Mouse (Mus musculus) heart, postnatal 0 days (tissue): ENCODE measurements around the gene Tcf25. TPM values are rescaled to one million over a fixed set of nuclear protein-coding genes. Genes with fewer than 3 reads are reported as not detected.

Experiments
- ATAC-seq: fragments of 200-750 bp; cut with Nextera tagmentation; 2 replicates; pipeline ENCODE4 v1.8.0; 2017; ENCODE audit warnings: low read depth, moderate number of reproducible peaks, moderate library complexity; ENCODE audit not compliant: insufficient read depth
- DNase-seq: peaks from one replicate; pipeline ENCODE4 v3.0.0-alpha.2; 2016; ENCODE audit warnings: low spot score
- H3K27ac ChIP-seq: fragments of 300-500 bp; sonication (generic); 2 replicates; pipeline ENCODE4 v1.5.1; 2014; ENCODE audit warnings: low read depth, mild to moderate bottlenecking
- H3K27me3 ChIP-seq: fragments of 300-500 bp; sonication (generic); 2 replicates; pipeline ENCODE4 v1.6.1; 2014; ENCODE audit warnings: low read length, mixed read lengths; ENCODE audit not compliant: control insufficient read depth, insufficient read depth
- H3K36me3 ChIP-seq: fragments of 300-500 bp; sonication (generic); replicated peaks from 2 replicates; pipeline ENCODE4 v1.6.1; 2014; ENCODE audit warnings: low read length, mixed read lengths; ENCODE audit not compliant: control insufficient read depth, insufficient read depth
- H3K4me1 ChIP-seq: fragments of 300-500 bp; sonication (generic); 2 replicates; pipeline ENCODE4 v1.6.1; 2014; ENCODE audit warnings: antibody characterized with exemption; ENCODE audit not compliant: control insufficient read depth, insufficient read depth
- H3K4me2 ChIP-seq: fragments of 300-500 bp; sonication (generic); 2 replicates; pipeline ENCODE4 v1.6.1; 2014; ENCODE audit warnings: low read depth, mild to moderate bottlenecking, low read length, moderate library complexity
- H3K4me3 ChIP-seq: fragments of 300-500 bp; sonication (generic); 2 replicates; pipeline ENCODE4 v1.5.1; 2014; ENCODE audit warnings: low read depth, low read length
- H3K9ac ChIP-seq: fragments of 300-500 bp; sonication (generic); replicated peaks from 2 replicates; pipeline ENCODE4 v1.6.1; 2014; ENCODE audit warnings: low read depth, low read length, mixed read lengths
- H3K9me3 ChIP-seq: fragments of 300-500 bp; sonication (generic); replicated peaks from 2 replicates; pipeline ENCODE4 v1.6.1; 2016; ENCODE audit warnings: low read length; ENCODE audit not compliant: control insufficient read depth
- CTCF ChIP-seq: IDR thresholded peaks from 2 replicates; pipeline ENCODE4 v1.5.1; 2016; ENCODE audit warnings: antibody characterized with exemption, control low read depth, low read depth
- EP300 ChIP-seq: IDR thresholded peaks from 2 replicates; pipeline ENCODE4 v1.6.1; 2016; ENCODE audit warnings: antibody characterized with exemption, low read depth
- WGBS: fragments of 180-500 bp; shearing (Covaris S2); extraction: QIAGEN DNeasy Blood & Tissue Kit; methylation state at CpG from one replicate; pipeline ENCODE4 v1.1.7; 2014; 5-methylcytosine and 5-hydroxymethylcytosine counted together
- polyA plus RNA-seq: library from polyadenylated mRNA; unstranded; fragments of >200 nt; fragmentation: Nextera tagmentation; extraction: Ambion mirVana; gene quantifications from 2 replicates; pipeline ENCODE4 v1.2.1, GENCODE M21; 2015
- total RNA-seq: library from RNA; depleted of rRNA; stranded (reverse); fragments of >200 nt; gene quantifications from 2 replicates; pipeline ENCODE4 v1.2.3, GENCODE M21; 2014; ENCODE audit warnings: low replicate concordance

The Tcf25 gene
- total and polyA plus RNA-seq, 2 experiments from 2014 or later, result 123 to 172 TPM

DNA sequence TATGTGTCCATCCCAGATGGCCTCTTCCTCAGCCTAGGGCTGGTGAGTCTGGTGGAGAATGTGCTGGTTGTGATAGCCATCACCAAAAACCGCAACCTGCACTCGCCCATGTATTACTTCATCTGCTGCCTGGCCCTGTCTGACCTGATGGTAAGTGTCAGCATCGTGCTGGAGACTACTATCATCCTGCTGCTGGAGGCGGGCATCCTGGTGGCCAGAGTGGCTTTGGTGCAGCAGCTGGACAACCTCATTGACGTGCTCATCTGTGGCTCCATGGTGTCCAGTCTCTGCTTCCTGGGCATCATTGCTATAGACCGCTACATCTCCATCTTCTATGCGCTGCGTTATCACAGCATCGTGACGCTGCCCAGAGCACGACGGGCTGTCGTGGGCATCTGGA is 34.1 kb downstream of the Tcf25 start:
- 81% methylated on average over 13 of the region's 13 CpGs for WGBS
- H3K27ac ChIP-seq, result no peak overlapping the region
- no peak overlapping the region for H3K4me3 ChIP-seq
- H3K9ac ChIP-seq, result no peak overlapping the region
- H3K27me3 ChIP-seq, result peaks cover 27% of the 10 kb centered on the region
- ATAC-seq (no peak), DNase-seq (no peak)
- H3K9me3 ChIP-seq, result no peaks in the 10 kb centered on the region
- TF ChIP-seq CTCF (no peak), EP300 (no peak)
- H3K4me1 ChIP-seq, result peaks cover 20% of the 10 kb centered on the region
- H3K4me2 ChIP-seq, result no peak overlapping the region
- H3K36me3 ChIP-seq, result peaks cover 8% of the 10 kb centered on the region

DNA sequence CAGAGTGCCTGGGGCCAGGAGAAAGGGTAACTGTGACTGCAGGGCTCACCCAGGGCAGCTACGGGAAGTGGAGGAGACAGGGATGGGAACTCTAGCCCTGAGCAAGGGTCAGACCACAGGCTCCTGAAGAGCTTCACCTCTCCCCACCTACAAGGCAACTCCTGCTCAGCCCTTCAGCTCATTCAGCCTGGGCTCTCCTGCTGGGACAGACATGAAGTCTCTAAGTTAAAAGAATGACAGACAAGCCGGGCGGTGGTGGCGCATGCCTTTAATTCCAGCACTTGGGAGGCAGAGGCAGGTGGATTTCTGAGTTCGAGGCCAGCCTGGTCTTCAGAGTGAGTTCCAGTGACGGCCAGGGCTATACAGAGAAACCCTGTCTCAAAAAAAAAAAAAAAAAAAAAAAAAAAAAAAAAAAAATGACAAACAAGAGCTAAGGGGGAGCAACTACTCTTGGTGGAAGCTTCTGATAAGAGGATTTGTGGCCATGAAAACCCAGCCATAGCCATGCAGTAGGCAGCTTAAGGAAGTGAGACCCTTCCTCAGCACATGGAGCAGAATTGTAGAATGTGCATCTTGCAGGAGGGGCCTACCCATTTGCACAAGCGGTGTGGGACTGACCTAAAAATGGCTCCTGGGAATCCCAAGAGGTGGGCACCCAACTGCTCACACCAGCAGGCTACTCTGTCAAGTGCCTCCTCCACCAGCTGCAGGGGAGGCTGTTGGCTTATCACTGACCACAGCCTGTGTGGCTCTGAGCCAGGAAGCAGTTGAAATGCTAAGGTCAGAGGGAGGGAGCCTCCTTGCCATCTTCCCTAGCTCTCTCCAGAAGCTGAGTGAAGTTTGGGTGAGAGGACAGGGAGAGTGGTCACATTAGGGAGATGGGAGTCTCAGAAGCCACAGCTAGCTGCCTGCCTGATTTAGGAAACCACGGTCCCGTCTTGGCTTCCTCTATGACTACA is 35.3 kb downstream of the Tcf25 start:
- ATAC-seq (no peak), DNase-seq (no peak)
- WGBS, result 47% methylated on average over 9 of the region's 9 CpGs
- no peak overlapping the region for H3K4me2 ChIP-seq
- H3K4me1 ChIP-seq, result peaks cover 20% of the 10 kb centered on the region
- TF ChIP-seq EP300 (no peak), CTCF (no peak)
- no peak overlapping the region for H3K4me3 ChIP-seq
- no peaks in the 10 kb centered on the region for H3K36me3 ChIP-seq
- no peaks in the 10 kb centered on the region for H3K9me3 ChIP-seq
- H3K27ac ChIP-seq, result no peak overlapping the region
- peaks cover 39% of the 10 kb centered on the region for H3K27me3 ChIP-seq
- H3K9ac ChIP-seq, result no peak overlapping the region

DNA sequence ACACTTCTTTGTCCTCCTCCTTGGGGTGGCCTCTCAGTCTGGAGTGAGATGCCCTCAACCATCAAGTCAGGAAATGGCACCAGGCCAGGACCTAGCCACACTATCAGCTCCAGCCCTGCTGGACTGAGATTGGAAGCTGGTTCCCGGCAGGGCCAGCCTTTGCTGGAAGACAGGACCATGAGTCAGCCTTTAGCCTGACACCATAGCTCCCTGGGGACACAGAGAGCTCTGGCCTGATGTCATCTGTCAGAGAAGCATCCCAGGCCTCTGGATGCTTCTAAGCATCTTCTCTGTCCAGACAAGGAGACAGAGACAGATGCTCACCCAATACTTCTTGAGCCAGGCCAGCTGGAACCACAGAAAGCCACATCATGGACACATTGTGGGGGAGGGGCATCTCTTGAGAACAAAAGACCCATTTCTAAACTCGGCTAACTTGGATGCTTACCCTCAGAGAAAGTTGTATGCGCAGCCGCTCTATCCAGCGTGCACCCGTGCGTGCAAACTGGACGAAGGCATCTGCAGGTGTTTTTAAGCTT is 36.6 kb downstream of the Tcf25 start:
- peak; percentile 55 for ATAC-seq
- H3K27me3 ChIP-seq, result peaks cover 47% of the 10 kb centered on the region
- TF ChIP-seq EP300, result no peak
- no peak for TF ChIP-seq CTCF
- peaks cover 20% of the 10 kb centered on the region for H3K4me1 ChIP-seq
- no peaks in the 10 kb centered on the region for H3K36me3 ChIP-seq
- 64% methylated on average over 8 of the region's 8 CpGs for WGBS
- no peak overlapping the region for H3K4me2 ChIP-seq
- H3K4me3 ChIP-seq, result no peak overlapping the region
- peak; percentile 75 for DNase-seq
- H3K9ac ChIP-seq, result no peak overlapping the region
- no peak overlapping the region for H3K27ac ChIP-seq
- H3K9me3 ChIP-seq, result no peaks in the 10 kb centered on the region

DNA sequence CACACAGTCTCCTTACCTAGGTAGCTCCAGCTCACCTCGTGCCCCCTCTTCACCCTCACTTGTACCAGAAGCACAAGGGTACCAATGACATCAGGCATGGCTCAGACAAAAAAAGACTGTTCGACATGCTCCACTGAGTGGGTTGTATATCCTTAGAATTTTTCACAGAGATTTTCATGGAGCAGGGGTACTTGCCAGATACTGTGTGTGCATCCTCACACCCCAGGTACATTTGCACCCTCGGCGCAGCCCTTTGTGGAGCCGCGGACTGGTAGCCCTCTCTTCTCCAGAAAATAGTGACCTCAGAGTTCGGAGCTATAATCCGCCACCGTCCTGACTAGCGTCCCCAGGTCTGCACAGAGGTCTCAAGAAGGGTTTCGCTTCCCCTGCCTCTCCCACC is 37.2 kb downstream of the Tcf25 start:
- 15% methylated on average over 11 of the region's 11 CpGs for WGBS
- H3K4me1 ChIP-seq, result peaks cover 20% of the 10 kb centered on the region
- DNase-seq, result no peak
- no peaks in the 10 kb centered on the region for H3K9me3 ChIP-seq
- no peak overlapping the region for H3K9ac ChIP-seq
- H3K36me3 ChIP-seq, result no peaks in the 10 kb centered on the region
- TF ChIP-seq CTCF, result no peak
- no peak for TF ChIP-seq EP300
- no peak for ATAC-seq
- H3K4me2 ChIP-seq, result peak overlapping the region; percentile 44; the same call in 1 of the 2 replicates
- H3K27me3 ChIP-seq, result peaks cover 47% of the 10 kb centered on the region
- H3K27ac ChIP-seq, result no peak overlapping the region
- peak overlapping the region; percentile 31; the same call in 1 of the 2 replicates for H3K4me3 ChIP-seq

DNA sequence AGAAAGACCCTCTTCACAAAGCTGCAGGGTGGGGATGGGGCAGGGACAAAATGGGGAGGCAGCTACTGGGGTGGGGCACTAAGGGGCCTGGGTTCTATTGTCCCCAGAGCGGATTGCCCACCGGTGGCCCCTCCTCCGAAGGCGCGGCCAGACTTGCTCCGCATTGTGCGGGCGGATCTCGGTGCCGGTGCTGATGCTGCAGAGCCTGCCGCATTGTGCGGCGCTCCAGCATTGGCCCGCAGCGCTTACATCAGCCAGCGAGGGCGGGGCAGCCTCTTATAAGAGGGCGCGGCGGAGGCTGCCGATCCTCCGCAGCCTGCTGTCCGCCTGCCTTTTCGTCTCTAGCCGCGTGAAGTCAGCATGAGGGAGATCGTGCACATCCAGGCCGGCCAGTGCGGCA is 37.7 kb downstream of the Tcf25 start, which contains the start of gene Tubb3:
Tubb3 (plus strand) TSS at position 179 of the 400 bp plus-strand sequence.
- peak within 1 kb of the TSS; percentile 31 for H3K4me3 ChIP-seq
- H3K27ac ChIP-seq, result no peak within 1 kb of the TSS
- peaks cover 47% of the 10 kb centered on the region for H3K27me3 ChIP-seq
- ATAC-seq, result no peak
- 0% methylated on average over 27 of the region's 29 CpGs for WGBS
- H3K9me3 ChIP-seq, result no peaks in the 10 kb centered on the region
- no peak for DNase-seq
- no peaks in the 10 kb centered on the region for H3K36me3 ChIP-seq
- H3K4me2 ChIP-seq, result peak within 1 kb of the TSS; percentile 44
- TF ChIP-seq CTCF, result no peak
- TF ChIP-seq EP300, result no peak
- H3K9ac ChIP-seq, result no peak within 1 kb of the TSS
- peaks cover 20% of the 10 kb centered on the region for H3K4me1 ChIP-seq
